Mouse (Mus musculus) stomach, embryonic 14.5 days (tissue): ENCODE measurements around the gene Ikzf1. TPM values are rescaled to one million over a fixed set of nuclear protein-coding genes. Genes with fewer than 3 reads are reported as not detected.

Experiments
- ATAC-seq: fragments of 200-750 bp; cut with Nextera tagmentation; 2 replicates; pipeline ENCODE4 v1.8.0; 2017; ENCODE audit warnings: low read depth, moderate TSS enrichment; ENCODE audit not compliant: insufficient number of reproducible peaks, insufficient read depth, low FRiP score
- H3K27ac ChIP-seq: fragments of 300-500 bp; sonication (generic); 2 replicates; pipeline ENCODE4 v1.5.1; 2014; ENCODE audit warnings: mild to moderate bottlenecking, low read length, moderate library complexity, mixed read lengths
- H3K27me3 ChIP-seq: fragments of 300-500 bp; sonication (generic); 2 replicates; pipeline ENCODE4 v1.6.1; 2014; ENCODE audit warnings: low read length, control low read depth, mixed read lengths; ENCODE audit not compliant: control insufficient read depth, insufficient read depth
- H3K36me3 ChIP-seq: fragments of 300-500 bp; sonication (generic); 2 replicates; pipeline ENCODE4 v1.6.1; 2014; ENCODE audit warnings: mild to moderate bottlenecking, control low read depth, low read length, moderate library complexity, mixed read lengths; ENCODE audit not compliant: control insufficient read depth, insufficient read depth
- H3K4me1 ChIP-seq: fragments of 300-500 bp; sonication (generic); 2 replicates; pipeline ENCODE4 v1.6.1; 2014; ENCODE audit warnings: low read length, control low read depth, mixed read lengths; ENCODE audit not compliant: control insufficient read depth, insufficient read depth
- H3K4me2 ChIP-seq: fragments of 300-500 bp; sonication (generic); replicated peaks from 2 replicates; pipeline ENCODE4 v1.6.1; 2014; ENCODE audit warnings: low read depth, low read length, control low read depth
- H3K4me3 ChIP-seq: fragments of 300-500 bp; sonication (generic); 2 replicates; pipeline ENCODE4 v1.5.1; 2014; ENCODE audit warnings: low read depth, low read length, control low read depth
- H3K9ac ChIP-seq: fragments of 300-500 bp; sonication (generic); replicated peaks from 2 replicates; pipeline ENCODE4 v1.6.1; 2014; ENCODE audit warnings: low read depth, mild to moderate bottlenecking, control low read depth, low read length, moderate library complexity, mixed read lengths
- H3K9me3 ChIP-seq: fragments of 300-500 bp; sonication (generic); 2 replicates; pipeline ENCODE4 v1.6.1; 2016; ENCODE audit warnings: low read depth, low read length, control low read depth; ENCODE audit not compliant: control insufficient read depth
- WGBS: fragments of 180-500 bp; shearing (Covaris S2); extraction: QIAGEN DNeasy Blood & Tissue Kit; methylation state at CpG from one replicate; pipeline ENCODE4 v1.1.7; 2014; 5-methylcytosine and 5-hydroxymethylcytosine counted together
- polyA plus RNA-seq: library from polyadenylated mRNA; unstranded; fragments of >200 nt; fragmentation: Nextera tagmentation; extraction: Ambion mirVana; gene quantifications from 2 replicates; pipeline ENCODE4 v1.2.1, GENCODE M21; 2014

The Ikzf1 gene
- polyA plus RNA-seq, 1 experiment from 2014 or later, result 2.2 TPM

DNA sequence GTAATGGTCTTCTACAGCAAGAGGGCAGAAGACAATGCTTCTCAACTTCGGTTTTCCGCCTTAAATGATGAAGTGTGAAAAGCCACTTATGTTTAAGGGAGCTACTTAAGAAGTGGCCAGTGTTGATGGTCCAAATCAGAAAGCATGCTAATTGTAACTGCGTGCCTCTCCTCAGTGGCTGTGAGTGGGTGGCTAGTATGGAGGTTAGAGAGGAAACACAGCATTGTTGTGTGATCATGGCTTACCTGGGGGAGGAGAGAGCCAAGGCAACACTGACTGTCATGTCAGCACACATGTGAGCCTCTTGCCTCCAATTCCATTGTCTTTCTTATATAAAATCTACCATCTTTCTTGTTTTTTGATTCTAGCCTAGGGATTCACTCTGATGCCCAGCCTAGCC is 8.6 kb downstream of the Ikzf1 start:
- Histone ChIP-seq H3K4me1 (no peaks in the 10 kb centered on the region), H3K9me3 (no peaks in the 10 kb centered on the region), H3K27ac (no peak overlapping the region), H3K4me3 (no peak overlapping the region), H3K36me3 (no peaks in the 10 kb centered on the region), H3K9ac (no peak overlapping the region), H3K27me3 (no peaks in the 10 kb centered on the region), H3K4me2 (no peak overlapping the region)
- ATAC-seq, result no peak
- 87% methylated on average over 3 of the region's 3 CpGs for WGBS

DNA sequence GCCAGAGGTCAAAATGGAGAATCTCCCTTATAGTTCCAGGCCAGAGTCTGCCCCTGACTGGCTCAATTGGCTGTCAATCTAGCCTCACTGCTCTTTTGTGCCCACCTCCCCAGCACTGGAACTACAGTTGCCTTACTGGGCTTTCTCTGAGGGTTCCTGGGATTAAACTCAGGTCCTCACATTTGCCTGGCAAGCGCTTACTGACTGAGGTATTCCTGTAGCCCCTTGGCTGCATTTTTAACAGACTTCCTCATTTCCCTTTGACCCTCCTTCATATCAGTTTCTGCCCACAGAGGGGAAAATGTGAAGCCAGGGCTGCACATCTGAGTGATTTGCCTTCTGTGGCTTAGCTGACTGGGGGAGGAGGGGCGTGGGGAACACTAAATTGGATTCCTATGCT is 9.3 kb downstream of the Ikzf1 start:
- H3K4me3 ChIP-seq, result no peak overlapping the region
- ATAC-seq, result no peak
- no peak overlapping the region for H3K9ac ChIP-seq
- no peaks in the 10 kb centered on the region for H3K36me3 ChIP-seq
- no peak overlapping the region for H3K4me2 ChIP-seq
- no peaks in the 10 kb centered on the region for H3K4me1 ChIP-seq
- no peaks in the 10 kb centered on the region for H3K9me3 ChIP-seq
- 70% methylated on average over 2 of the region's 2 CpGs for WGBS
- no peak overlapping the region for H3K27ac ChIP-seq
- H3K27me3 ChIP-seq, result no peaks in the 10 kb centered on the region

DNA sequence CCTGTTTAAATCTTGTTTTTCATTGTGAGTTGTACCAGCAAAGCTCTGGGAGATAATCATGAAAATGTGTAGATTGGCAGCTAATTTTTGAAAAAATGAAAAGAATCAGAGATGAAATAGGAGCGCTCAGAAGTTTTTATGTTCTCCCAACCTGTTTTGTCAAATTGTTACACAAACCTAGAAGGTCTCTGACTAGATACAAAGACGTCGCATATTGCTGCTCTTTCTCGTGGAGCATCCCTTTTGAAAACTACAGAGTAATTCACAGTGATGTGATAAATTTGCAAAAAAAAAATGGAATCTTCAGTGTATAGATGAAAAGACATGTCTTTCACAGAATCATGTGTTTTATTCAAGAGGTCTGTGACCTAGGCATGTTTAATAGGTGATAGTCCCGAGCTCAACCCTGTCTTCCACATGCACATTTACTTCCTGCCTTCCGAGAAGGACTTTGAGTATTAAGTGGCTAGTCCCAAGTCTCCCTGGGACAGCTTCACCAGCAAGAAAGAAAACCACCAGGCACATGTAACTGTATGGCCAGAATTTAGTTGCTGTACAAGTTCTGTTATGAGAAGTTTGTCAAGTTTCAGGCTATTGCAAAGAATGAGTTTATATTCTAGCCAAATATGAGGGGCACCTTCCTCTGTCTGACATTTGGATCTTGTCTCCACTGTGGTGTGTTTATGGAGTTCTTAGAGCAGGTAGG is 9.8 kb downstream of the Ikzf1 start:
- no peak for ATAC-seq
- 82% methylated on average over 6 of the region's 6 CpGs for WGBS
- H3K4me3 ChIP-seq, result no peak overlapping the region
- no peaks in the 10 kb centered on the region for H3K36me3 ChIP-seq
- H3K4me2 ChIP-seq, result no peak overlapping the region
- H3K27ac ChIP-seq, result no peak overlapping the region
- H3K9ac ChIP-seq, result no peak overlapping the region
- no peaks in the 10 kb centered on the region for H3K9me3 ChIP-seq
- no peaks in the 10 kb centered on the region for H3K27me3 ChIP-seq
- no peaks in the 10 kb centered on the region for H3K4me1 ChIP-seq

DNA sequence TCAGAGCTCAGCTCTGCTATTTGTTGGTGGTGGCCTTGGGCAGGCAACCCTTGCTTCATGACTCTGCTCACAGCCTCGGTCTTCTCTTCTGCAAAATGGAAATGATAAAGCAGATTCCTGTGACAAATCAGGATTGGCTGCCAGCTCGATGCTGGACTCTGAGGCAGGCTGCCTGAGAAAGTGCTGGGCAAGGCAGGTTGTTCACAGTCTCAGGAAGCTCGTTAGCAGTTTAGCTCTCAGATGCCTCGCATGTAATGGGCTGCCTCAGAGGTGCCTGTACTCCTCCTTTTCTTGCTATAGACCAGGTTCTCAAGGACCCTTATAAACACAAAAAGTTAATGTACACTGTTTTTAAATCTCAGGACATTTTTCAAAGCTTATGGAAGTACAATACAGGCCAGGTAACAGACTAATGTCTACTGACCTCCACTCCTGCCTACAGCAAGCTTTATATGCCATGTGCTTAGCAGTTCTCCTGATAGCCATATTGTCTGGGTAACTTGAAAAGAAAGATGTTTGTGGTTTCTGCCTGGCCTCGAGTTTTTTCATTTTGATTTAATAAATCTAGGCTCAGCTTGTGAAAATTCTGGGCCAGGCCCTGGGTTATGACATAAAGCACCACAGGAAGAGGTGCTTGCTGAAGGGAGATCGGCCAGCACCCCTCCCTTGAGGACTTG is 10.5 kb downstream of the Ikzf1 start:
- WGBS, result 62% methylated on average over 6 of the region's 6 CpGs
- Histone ChIP-seq H3K9ac (no peak overlapping the region), H3K9me3 (no peaks in the 10 kb centered on the region), H3K4me2 (no peak overlapping the region), H3K36me3 (no peaks in the 10 kb centered on the region), H3K4me3 (no peak overlapping the region), H3K4me1 (no peaks in the 10 kb centered on the region), H3K27me3 (no peaks in the 10 kb centered on the region), H3K27ac (no peak overlapping the region)
- no peak for ATAC-seq

DNA sequence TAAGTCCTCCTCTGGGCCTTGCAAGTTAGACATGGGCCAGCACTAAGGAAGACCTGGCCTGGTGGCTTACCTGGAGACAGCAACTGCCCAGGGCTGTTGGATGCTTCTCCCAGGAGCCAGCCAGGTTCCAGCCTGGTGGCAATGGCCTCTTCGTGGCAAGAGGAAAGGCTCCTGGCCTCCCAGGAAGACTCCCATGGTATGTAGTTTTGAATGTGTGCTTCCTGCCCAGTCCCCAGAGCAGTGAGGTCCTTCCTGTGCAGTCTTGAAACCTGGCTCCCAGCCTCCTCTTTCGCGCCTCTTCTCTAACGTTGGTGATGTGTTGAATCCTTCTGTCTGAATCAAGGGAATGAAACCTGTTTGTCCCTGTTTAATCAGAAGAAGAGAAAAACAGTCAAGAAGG is 11.1 kb downstream of the Ikzf1 start:
- ATAC-seq, result no peak
- no peak overlapping the region for H3K4me3 ChIP-seq
- no peaks in the 10 kb centered on the region for H3K36me3 ChIP-seq
- H3K9ac ChIP-seq, result no peak overlapping the region
- H3K27me3 ChIP-seq, result no peaks in the 10 kb centered on the region
- H3K27ac ChIP-seq, result no peak overlapping the region
- WGBS, result 87% methylated on average over 4 of the region's 4 CpGs
- no peaks in the 10 kb centered on the region for H3K9me3 ChIP-seq
- H3K4me1 ChIP-seq, result no peaks in the 10 kb centered on the region
- no peak overlapping the region for H3K4me2 ChIP-seq

DNA sequence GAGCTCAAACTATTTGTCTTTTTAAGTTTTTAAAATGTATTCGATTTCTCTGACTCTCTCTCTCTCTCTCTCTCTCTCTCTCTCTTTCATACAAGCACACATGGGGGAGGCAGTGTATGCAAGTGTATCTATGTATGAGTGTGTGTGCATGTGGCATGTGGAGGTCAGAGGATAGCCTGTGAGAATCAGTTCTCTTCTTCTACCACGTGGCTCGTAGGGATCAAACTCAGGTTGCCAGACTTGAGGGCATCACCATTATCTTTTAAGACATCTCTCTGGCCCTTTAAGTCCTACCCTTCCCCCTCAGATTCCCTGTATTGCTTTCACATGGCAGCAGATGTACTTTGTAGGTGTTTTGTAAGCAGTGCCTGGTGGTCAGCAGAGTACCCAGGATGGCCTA is 12.0 kb downstream of the Ikzf1 start:
- Histone ChIP-seq H3K36me3 (no peaks in the 10 kb centered on the region), H3K4me2 (no peak overlapping the region), H3K9me3 (no peaks in the 10 kb centered on the region), H3K4me1 (no peaks in the 10 kb centered on the region), H3K27ac (no peak overlapping the region), H3K9ac (no peak overlapping the region), H3K27me3 (no peaks in the 10 kb centered on the region), H3K4me3 (no peak overlapping the region)
- no peak for ATAC-seq
- WGBS, result 87% methylated on average over 3 of the region's 3 CpGs

DNA sequence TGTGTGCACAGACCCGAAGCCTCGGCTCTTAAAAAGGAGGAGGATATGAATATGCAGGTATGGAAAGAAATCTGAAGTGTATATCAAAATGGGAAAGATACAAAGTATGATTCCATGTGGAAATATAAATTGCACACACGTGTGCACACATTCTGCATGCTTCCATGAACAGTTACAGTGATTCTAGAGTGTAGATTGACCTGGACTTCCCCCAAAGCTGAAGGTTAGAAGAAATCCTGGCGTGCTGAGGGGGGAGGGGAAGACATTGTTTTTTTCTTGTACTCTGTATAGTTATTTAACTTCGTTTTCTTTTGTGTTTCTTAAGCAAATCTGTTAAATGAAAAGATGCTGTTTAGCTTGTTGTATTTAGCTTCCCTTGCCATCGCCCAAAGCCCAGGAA is 16.6 kb downstream of the Ikzf1 start:
- no peaks in the 10 kb centered on the region for H3K4me1 ChIP-seq
- 59% methylated on average over 6 of the region's 6 CpGs for WGBS
- no peak overlapping the region for H3K27ac ChIP-seq
- no peak for ATAC-seq
- H3K27me3 ChIP-seq, result no peaks in the 10 kb centered on the region
- H3K4me3 ChIP-seq, result no peak overlapping the region
- no peaks in the 10 kb centered on the region for H3K36me3 ChIP-seq
- H3K9ac ChIP-seq, result no peak overlapping the region
- H3K9me3 ChIP-seq, result no peaks in the 10 kb centered on the region
- no peak overlapping the region for H3K4me2 ChIP-seq

DNA sequence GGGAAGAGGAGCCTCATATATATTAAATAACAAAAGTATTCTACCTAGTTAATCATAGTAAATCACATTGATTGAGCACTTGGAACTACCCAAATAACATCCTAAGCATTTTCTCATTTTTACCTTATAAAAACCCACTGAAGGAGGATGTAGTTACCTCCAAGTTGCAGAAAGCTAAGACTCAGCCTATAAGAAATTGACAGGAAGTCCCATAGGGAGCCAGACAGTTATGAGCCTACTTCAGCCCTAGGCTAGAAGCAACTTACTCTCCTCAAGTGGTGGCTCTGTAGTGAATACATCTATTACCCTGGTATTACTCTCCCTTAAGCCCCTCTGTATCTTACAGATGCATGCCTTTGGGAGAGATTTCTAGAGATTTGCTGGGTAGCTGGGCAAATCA is 19.0 kb downstream of the Ikzf1 start:
- no peaks in the 10 kb centered on the region for H3K36me3 ChIP-seq
- no peak for ATAC-seq
- no peaks in the 10 kb centered on the region for H3K4me1 ChIP-seq
- H3K27me3 ChIP-seq, result no peaks in the 10 kb centered on the region
- H3K27ac ChIP-seq, result no peak overlapping the region
- H3K4me3 ChIP-seq, result no peak overlapping the region
- H3K9ac ChIP-seq, result no peak overlapping the region
- H3K9me3 ChIP-seq, result no peaks in the 10 kb centered on the region
- H3K4me2 ChIP-seq, result no peak overlapping the region
